Mouse (Mus musculus): ENCODE data around the gene Plac1. TPM values are rescaled to one million over a fixed set of nuclear protein-coding genes. Genes with fewer than 3 reads are reported as not detected.
A peak's percentile ranks its signal among the peaks of the same experiment; 100 is the strongest.

Plac1 gene
- polyA plus RNA-seq, 1 experiment from 2014 or later, result 0.75 TPM

GRCm38 (mm10) chrX:53224353-53224944 lies 15.5 kb downstream of the Plac1 start:
- Histone ChIP-seq H3K36me3 (no peaks in the 10 kb centered on the region), H3K27ac (replicated peaks) (no peak overlapping the region), H3K4me3 (no peak overlapping the region), H3K9me3 (no peaks in the 10 kb centered on the region), H3K4me1 (replicated peaks) (no peaks in the 10 kb centered on the region), H3K4me2 (no peak overlapping the region), H3K27me3 (no peaks in the 10 kb centered on the region), H3K9ac (no peak overlapping the region)
- WGBS, result 38% methylated on average over 6 of the region's 6 CpGs
- no peak for ATAC-seq (ENCODE audit: low read depth)

GRCm38 (mm10) chrX:53220855-53221254 lies 19.1 kb downstream of the Plac1 start:
- Histone ChIP-seq H3K27ac (replicated peaks) (no peak overlapping the region), H3K4me1 (replicated peaks) (no peaks in the 10 kb centered on the region), H3K4me2 (no peak overlapping the region), H3K9ac (no peak overlapping the region), H3K36me3 (no peaks in the 10 kb centered on the region), H3K4me3 (no peak overlapping the region), H3K9me3 (no peaks in the 10 kb centered on the region), H3K27me3 (no peaks in the 10 kb centered on the region)
- 83% methylated on average over 9 of the region's 9 CpGs for whole genome bisulfite sequencing
- ATAC-seq (ENCODE audit: low read depth), result no peak

GRCm38 (mm10) chrX:53214557-53215229 lies 25.2 kb downstream of the Plac1 start:
- H3K27me3 ChIP-seq, result no peaks in the 10 kb centered on the region
- ATAC-seq (ENCODE audit: low read depth), result no peak
- no peak overlapping the region for H3K4me3 ChIP-seq
- H3K27ac ChIP-seq (replicated peaks), result no peak overlapping the region
- no peak overlapping the region for H3K4me2 ChIP-seq
- no peaks in the 10 kb centered on the region for H3K36me3 ChIP-seq
- no peak overlapping the region for H3K9ac ChIP-seq
- H3K4me1 ChIP-seq (replicated peaks), result peaks cover 26% of the 10 kb centered on the region
- H3K9me3 ChIP-seq, result no peaks in the 10 kb centered on the region
- 61% methylated on average over 7 of the region's 7 CpGs for WGBS

GRCm38 (mm10) chrX:53213838-53214237 lies 26.1 kb downstream of the Plac1 start:
- no peaks in the 10 kb centered on the region for H3K36me3 ChIP-seq
- WGBS, result 54% methylated on average over 2 of the region's 2 CpGs

GRCm38 (mm10) chrX:53212485-53212884 lies 27.4 kb downstream of the Plac1 start:
- Histone ChIP-seq H3K27me3 (no peaks in the 10 kb centered on the region), H3K4me1 (replicated peaks) (peaks cover 26% of the 10 kb centered on the region), H3K27ac (replicated peaks) (peak overlapping the region; percentile 86), H3K4me2 (no peak overlapping the region), H3K36me3 (no peaks in the 10 kb centered on the region), H3K9ac (no peak overlapping the region), H3K9me3 (no peaks in the 10 kb centered on the region), H3K4me3 (no peak overlapping the region)
- ATAC-seq (ENCODE audit: low read depth), result peak; percentile 54; the same call in 1 of the 2 replicates
- WGBS, result 56% methylated on average over 7 of the region's 9 CpGs

More at GRCm38 (mm10) chrX:53213838-53214237, 26.1 kb downstream of the Plac1 start:
- H3K9me3 ChIP-seq, result no peaks in the 10 kb centered on the region
- no peak overlapping the region for H3K4me3 ChIP-seq
- no peaks in the 10 kb centered on the region for H3K27me3 ChIP-seq
- H3K4me1 ChIP-seq (replicated peaks), result peaks cover 26% of the 10 kb centered on the region
- no peak overlapping the region for H3K4me2 ChIP-seq
- ATAC-seq (ENCODE audit: low read depth), result no peak
- H3K27ac ChIP-seq (replicated peaks), result no peak overlapping the region
- no peak overlapping the region for H3K9ac ChIP-seq

GRCm38 (mm10) chrX:53211756-53212483 lies 28.0 kb downstream of the Plac1 start:
- WGBS, result 37% methylated on average over 7 of the region's 7 CpGs
- Histone ChIP-seq H3K27me3 (no peaks in the 10 kb centered on the region), H3K4me3 (no peak overlapping the region), H3K4me2 (no peak overlapping the region), H3K27ac (replicated peaks) (peak overlapping the region; percentile 86), H3K9ac (no peak overlapping the region), H3K9me3 (no peaks in the 10 kb centered on the region), H3K36me3 (no peaks in the 10 kb centered on the region), H3K4me1 (replicated peaks) (peaks cover 26% of the 10 kb centered on the region)
- peak; percentile 91 for ATAC-seq (ENCODE audit: low read depth)

- Histone ChIP-seq H3K4me2 (no peak overlapping the region), H3K9me3 (no peaks in the 10 kb centered on the region), H3K9ac (no peak overlapping the region), H3K36me3 (no peaks in the 10 kb centered on the region), H3K27me3 (no peaks in the 10 kb centered on the region), H3K4me1 (replicated peaks) (peaks cover 17% of the 10 kb centered on the region), H3K27ac (replicated peaks) (no peak overlapping the region), H3K4me3 (no peak overlapping the region)
- WGBS, result 58% methylated on average over 7 of the region's 7 CpGs
- ATAC-seq (ENCODE audit: low read depth), result no peak
These were observed 30.5 kb downstream of the Plac1 start for GRCm38 (mm10) chrX:53209431-53209830.

GRCm38 (mm10) chrX:53204690-53205311 lies 35.1 kb downstream of the Plac1 start:
- WGBS, result 20% methylated on average over 3 of the region's 3 CpGs

GRCm38 (mm10) chrX:53201616-53202015 lies 38.3 kb downstream of the Plac1 start:
- H3K36me3 ChIP-seq, result no peaks in the 10 kb centered on the region
- no peak for ATAC-seq (ENCODE audit: low read depth)
- H3K27ac ChIP-seq (replicated peaks), result no peak overlapping the region
- 82% methylated on average over 5 of the region's 5 CpGs for WGBS
- no peaks in the 10 kb centered on the region for H3K27me3 ChIP-seq
- no peak overlapping the region for H3K4me3 ChIP-seq
- no peak overlapping the region for H3K9ac ChIP-seq
- no peaks in the 10 kb centered on the region for H3K9me3 ChIP-seq
- no peaks in the 10 kb centered on the region for H3K4me1 ChIP-seq (replicated peaks)
- no peak overlapping the region for H3K4me2 ChIP-seq

More at GRCm38 (mm10) chrX:53204690-53205311, 35.1 kb downstream of the Plac1 start:
- no peaks in the 10 kb centered on the region for H3K4me1 ChIP-seq (replicated peaks)
- H3K9ac ChIP-seq, result no peak overlapping the region
- no peak for ATAC-seq (ENCODE audit: low read depth)
- no peaks in the 10 kb centered on the region for H3K9me3 ChIP-seq
- H3K27ac ChIP-seq (replicated peaks), result no peak overlapping the region
- H3K4me3 ChIP-seq, result no peak overlapping the region
- H3K4me2 ChIP-seq, result no peak overlapping the region
- no peaks in the 10 kb centered on the region for H3K27me3 ChIP-seq
- H3K36me3 ChIP-seq, result no peaks in the 10 kb centered on the region

- WGBS, result 89% methylated on average over 4 of the region's 4 CpGs
- no peaks in the 10 kb centered on the region for H3K9me3 ChIP-seq
- ATAC-seq (ENCODE audit: low read depth), result no peak
These were observed 42.2 kb downstream of the Plac1 start for GRCm38 (mm10) chrX:53197681-53198080.

GRCm38 (mm10) chrX:53196392-53196791 lies 43.5 kb downstream of the Plac1 start:
- Histone ChIP-seq H3K9me3 (no peaks in the 10 kb centered on the region), H3K27me3 (no peaks in the 10 kb centered on the region), H3K4me1 (replicated peaks) (no peaks in the 10 kb centered on the region), H3K36me3 (no peaks in the 10 kb centered on the region), H3K9ac (no peak overlapping the region), H3K4me2 (no peak overlapping the region), H3K4me3 (no peak overlapping the region), H3K27ac (replicated peaks) (no peak overlapping the region)
- ATAC-seq (ENCODE audit: low read depth), result no peak
- WGBS, result 50% methylated on average over 5 of the region's 5 CpGs

More at GRCm38 (mm10) chrX:53197681-53198080, 42.2 kb downstream of the Plac1 start:
- Histone ChIP-seq H3K36me3 (no peaks in the 10 kb centered on the region), H3K4me2 (no peak overlapping the region), H3K27ac (replicated peaks) (no peak overlapping the region), H3K4me3 (no peak overlapping the region), H3K4me1 (replicated peaks) (no peaks in the 10 kb centered on the region), H3K9ac (no peak overlapping the region), H3K27me3 (no peaks in the 10 kb centered on the region)

- H3K27me3 ChIP-seq, result no peaks in the 10 kb centered on the region
- WGBS, result 85% methylated on average over 1 of the region's 1 CpGs
- H3K36me3 ChIP-seq, result no peaks in the 10 kb centered on the region
- no peaks in the 10 kb centered on the region for H3K9me3 ChIP-seq
- no peak overlapping the region for H3K9ac ChIP-seq
- ATAC-seq (ENCODE audit: low read depth), result no peak
- H3K4me1 ChIP-seq (replicated peaks), result no peaks in the 10 kb centered on the region
- no peak overlapping the region for H3K27ac ChIP-seq (replicated peaks)
- no peak overlapping the region for H3K4me3 ChIP-seq
- no peak overlapping the region for H3K4me2 ChIP-seq
These were observed 51.2 kb downstream of the Plac1 start for GRCm38 (mm10) chrX:53188692-53189091.
